Mouse (Mus musculus) embryonic facial prominence, embryonic 15.5 days (tissue): ENCODE results near the gene Lactb. TPM values are rescaled to one million over a fixed set of nuclear protein-coding genes. Genes with fewer than 3 reads are reported as not detected.

Source experiments
- ATAC-seq: fragments of 200-750 bp; cut with Nextera tagmentation; 2 replicates; pipeline ENCODE4 v1.8.0; 2017; ENCODE audit warnings: low read depth, moderate TSS enrichment; ENCODE audit not compliant: insufficient number of reproducible peaks, low FRiP score, low TSS enrichment
- H3K27ac ChIP-seq: fragments of 300-500 bp; sonication (generic); replicated peaks from 2 replicates; pipeline ENCODE4 v1.5.1; 2015; ENCODE audit warnings: mild to moderate bottlenecking, inconsistent platforms
- H3K27me3 ChIP-seq: fragments of 300-500 bp; sonication (generic); 2 replicates; pipeline ENCODE4 v1.6.1; 2015; ENCODE audit warnings: inconsistent platforms
- H3K36me3 ChIP-seq: fragments of 300-500 bp; sonication (generic); 2 replicates; pipeline ENCODE4 v1.6.1; 2015; ENCODE audit warnings: mild to moderate bottlenecking, inconsistent platforms
- H3K4me1 ChIP-seq: fragments of 300-500 bp; sonication (generic); 2 replicates; pipeline ENCODE4 v1.6.1; 2015; ENCODE audit warnings: inconsistent platforms
- H3K4me2 ChIP-seq: fragments of 300-500 bp; sonication (generic); replicated peaks from 2 replicates; pipeline ENCODE4 v1.6.1; 2015; ENCODE audit warnings: mild to moderate bottlenecking, inconsistent platforms
- H3K4me3 ChIP-seq: fragments of 300-500 bp; sonication (generic); replicated peaks from 2 replicates; pipeline ENCODE4 v1.5.1; 2015; ENCODE audit warnings: mild to moderate bottlenecking, inconsistent platforms
- H3K9ac ChIP-seq: fragments of 300-500 bp; sonication (generic); 2 replicates; pipeline ENCODE4 v1.6.1; 2015; ENCODE audit warnings: inconsistent platforms
- H3K9me3 ChIP-seq: fragments of 300-500 bp; sonication (generic); replicated peaks from 2 replicates; pipeline ENCODE4 v1.6.1; 2016; ENCODE audit warnings: inconsistent platforms
- WGBS: fragments of 180-500 bp; shearing (Covaris S2); methylation state at CpG from one replicate; pipeline ENCODE4 v1.1.7; 2015; 5-methylcytosine and 5-hydroxymethylcytosine counted together
- polyA plus RNA-seq: library from polyadenylated mRNA; unstranded; fragments of >200 nt; fragmentation: Nextera tagmentation; extraction: Ambion mirVana; gene quantifications from 2 replicates; pipeline ENCODE4 v1.2.1, GENCODE M21; 2015

Lactb gene
- polyA plus RNA-seq, result 8.5 and 9.1 TPM in 2 replicates

GRCm38 (mm10) chr9:66975239-66975645 is at the start of gene Lactb:
Gene Lactb (minus strand): TSS chr9:66975484.
- no peaks in the 10 kb centered on the region for H3K27me3 ChIP-seq
- H3K9me3 ChIP-seq, result no peaks in the 10 kb centered on the region
- WGBS, result under 1% methylated on average over 31 of the region's 32 CpGs
- H3K4me1 ChIP-seq, result peaks cover 9% of the 10 kb centered on the region
- H3K36me3 ChIP-seq, result peaks cover 5% of the 10 kb centered on the region; the same call in 1 of the 2 replicates
- peak; percentile 94 for ATAC-seq
- peak within 1 kb of the TSS; percentile 77 for H3K4me3 ChIP-seq
- H3K4me2 ChIP-seq, result peak within 1 kb of the TSS; percentile 74
- peak within 1 kb of the TSS; percentile 69 for H3K9ac ChIP-seq
- H3K27ac ChIP-seq, result peak within 1 kb of the TSS; percentile 82

- Histone ChIP-seq H3K4me1 (peaks cover 28% of the 10 kb centered on the region; the same call in 1 of the 2 replicates), H3K9ac (no peak overlapping the region), H3K4me3 (no peak overlapping the region), H3K27ac (0 out of 2 replicates have a peak overlapping the region, but pooled peaks have one; percentile 7), H3K4me2 (no peak overlapping the region), H3K27me3 (no peaks in the 10 kb centered on the region), H3K9me3 (no peaks in the 10 kb centered on the region), H3K36me3 (peaks cover 69% of the 10 kb centered on the region)
- ATAC-seq, result no peak
- whole genome bisulfite sequencing, result 81% methylated on average over 9 of the region's 9 CpGs
These were observed 48.1 kb upstream of the Lactb start for GRCm38 (mm10) chr9:67023371-67023770.

- Histone ChIP-seq H3K9ac (no peak overlapping the region), H3K4me3 (no peak overlapping the region), H3K4me2 (no peak overlapping the region), H3K27ac (no peak overlapping the region), H3K9me3 (no peaks in the 10 kb centered on the region), H3K36me3 (peaks cover 40% of the 10 kb centered on the region), H3K27me3 (no peaks in the 10 kb centered on the region), H3K4me1 (peaks cover 19% of the 10 kb centered on the region; the same call in 1 of the 2 replicates)
- no peak for ATAC-seq
- WGBS, result 68% methylated on average over 2 of the region's 2 CpGs
These were observed 44.8 kb upstream of the Lactb start for GRCm38 (mm10) chr9:67020063-67020462.

- WGBS, result 67% methylated on average over 2 of the region's 2 CpGs
- Histone ChIP-seq H3K4me1 (peaks cover 39% of the 10 kb centered on the region), H3K9me3 (no peaks in the 10 kb centered on the region), H3K4me2 (no peak overlapping the region), H3K27me3 (no peaks in the 10 kb centered on the region), H3K36me3 (no peaks in the 10 kb centered on the region), H3K9ac (no peak overlapping the region), H3K4me3 (no peak overlapping the region), H3K27ac (peak overlapping the region; percentile 65; the same call in 1 of the 2 replicates)
- ATAC-seq, result no peak
These were observed 38.2 kb upstream of the Lactb start for GRCm38 (mm10) chr9:67013501-67013900.

GRCm38 (mm10) chr9:67012470-67012869 is 37.2 kb upstream of the Lactb start:
- no peaks in the 10 kb centered on the region for H3K27me3 ChIP-seq
- no peaks in the 10 kb centered on the region for H3K9me3 ChIP-seq
- WGBS, result 12% methylated on average over 3 of the region's 3 CpGs
- ATAC-seq, result peak; percentile 91
- no peak overlapping the region for H3K9ac ChIP-seq
- H3K4me3 ChIP-seq, result no peak overlapping the region
- peaks cover 43% of the 10 kb centered on the region for H3K4me1 ChIP-seq
- peak overlapping the region; percentile 70 for H3K27ac ChIP-seq
- H3K36me3 ChIP-seq, result no peaks in the 10 kb centered on the region
- H3K4me2 ChIP-seq, result no peak overlapping the region

GRCm38 (mm10) chr9:67011483-67011882 is 36.2 kb upstream of the Lactb start:
- 76% methylated on average over 9 of the region's 9 CpGs for WGBS
- Histone ChIP-seq H3K36me3 (no peaks in the 10 kb centered on the region), H3K4me3 (no peak overlapping the region), H3K27ac (no peak overlapping the region), H3K4me1 (peaks cover 51% of the 10 kb centered on the region), H3K9me3 (no peaks in the 10 kb centered on the region), H3K27me3 (no peaks in the 10 kb centered on the region), H3K4me2 (no peak overlapping the region), H3K9ac (no peak overlapping the region)
- no peak for ATAC-seq

GRCm38 (mm10) chr9:67008781-67009180 is 33.5 kb upstream of the Lactb start:
- Histone ChIP-seq H3K4me1 (peaks cover 53% of the 10 kb centered on the region), H3K36me3 (no peaks in the 10 kb centered on the region), H3K9ac (no peak overlapping the region), H3K4me2 (peak overlapping the region; percentile 12; the same call in 1 of the 2 replicates), H3K4me3 (no peak overlapping the region), H3K9me3 (no peaks in the 10 kb centered on the region), H3K27ac (peak overlapping the region; percentile 78), H3K27me3 (no peaks in the 10 kb centered on the region)
- WGBS, result 13% methylated on average over 11 of the region's 11 CpGs
- no peak for ATAC-seq

- Histone ChIP-seq H3K9ac (no peak overlapping the region), H3K4me1 (peaks cover 37% of the 10 kb centered on the region), H3K27ac (no peak overlapping the region), H3K4me3 (no peak overlapping the region), H3K27me3 (no peaks in the 10 kb centered on the region), H3K4me2 (no peak overlapping the region), H3K9me3 (no peaks in the 10 kb centered on the region), H3K36me3 (no peaks in the 10 kb centered on the region)
- no peak for ATAC-seq
- 63% methylated on average over 4 of the region's 4 CpGs for WGBS
These were observed 31.1 kb upstream of the Lactb start for GRCm38 (mm10) chr9:67006376-67006775.

GRCm38 (mm10) chr9:67005161-67005742 is 30.0 kb upstream of the Lactb start:
- H3K27ac ChIP-seq, result no peak overlapping the region
- no peak overlapping the region for H3K4me3 ChIP-seq
- no peak overlapping the region for H3K9ac ChIP-seq
- H3K4me2 ChIP-seq, result no peak overlapping the region
- peaks cover 39% of the 10 kb centered on the region for H3K4me1 ChIP-seq
- WGBS, result 80% methylated on average over 11 of the region's 11 CpGs
- H3K27me3 ChIP-seq, result no peaks in the 10 kb centered on the region
- H3K36me3 ChIP-seq, result no peaks in the 10 kb centered on the region
- no peaks in the 10 kb centered on the region for H3K9me3 ChIP-seq
- ATAC-seq, result no peak

- Histone ChIP-seq H3K36me3 (no peaks in the 10 kb centered on the region), H3K4me1 (peaks cover 25% of the 10 kb centered on the region), H3K27me3 (no peaks in the 10 kb centered on the region), H3K4me2 (no peak overlapping the region), H3K4me3 (no peak overlapping the region), H3K9me3 (no peaks in the 10 kb centered on the region), H3K27ac (no peak overlapping the region), H3K9ac (no peak overlapping the region)
- no peak for ATAC-seq
- 56% methylated on average over 4 of the region's 4 CpGs for WGBS
These were observed 28.4 kb upstream of the Lactb start for GRCm38 (mm10) chr9:67003656-67004055.

- Histone ChIP-seq H3K27ac (no peak overlapping the region), H3K9ac (no peak overlapping the region), H3K27me3 (no peaks in the 10 kb centered on the region), H3K4me2 (no peak overlapping the region), H3K4me3 (no peak overlapping the region), H3K9me3 (no peaks in the 10 kb centered on the region), H3K36me3 (no peaks in the 10 kb centered on the region), H3K4me1 (peaks cover 20% of the 10 kb centered on the region)
- 27% methylated on average over 4 of the region's 4 CpGs for WGBS
- no peak for ATAC-seq
These were observed 27.9 kb upstream of the Lactb start for GRCm38 (mm10) chr9:67003156-67003555.

GRCm38 (mm10) chr9:67001506-67001905 is 26.2 kb upstream of the Lactb start:
- Histone ChIP-seq H3K9ac (no peak overlapping the region), H3K36me3 (no peaks in the 10 kb centered on the region), H3K9me3 (no peaks in the 10 kb centered on the region), H3K27ac (no peak overlapping the region), H3K27me3 (no peaks in the 10 kb centered on the region), H3K4me3 (no peak overlapping the region), H3K4me2 (no peak overlapping the region), H3K4me1 (peaks cover 11% of the 10 kb centered on the region)
- WGBS, result 73% methylated on average over 4 of the region's 4 CpGs
- ATAC-seq, result no peak
